Mouse (Mus musculus) spleen, adult 2 months (tissue): ENCODE measurements around the gene Cdh5. TPM values are rescaled to one million over a fixed set of nuclear protein-coding genes. Genes with fewer than 3 reads are reported as not detected.
"Not testable (repeated sequence)": the region's sequence is repeated elsewhere in the genome, so short reads cannot be mapped to it uniquely, and the experiment has no call there.

Source experiments
- DNase-seq, 2 experiments: peaks; one replicate each; pipeline versions ENCODE4 v3.0.0 to v3.0.0-alpha.2; 2012 to 2021; ENCODE audit warnings: low spot score in 2 of 2, low read depth in 1 of 2
- H3K27ac ChIP-seq: fragments of 200-500 bp; 2 replicates; pipeline ENCODE4 v1.5.1; 2012; ENCODE audit warnings: low read length, inconsistent platforms; ENCODE audit not compliant: insufficient read depth
- H3K27me3 ChIP-seq: fragments of 200-500 bp; 2 replicates; pipeline ENCODE4 v1.6.1; 2012; ENCODE audit warnings: mild to moderate bottlenecking, moderate library complexity, low read length, inconsistent platforms; ENCODE audit not compliant: control insufficient read depth, insufficient read depth
- H3K36me3 ChIP-seq: fragments of 200-500 bp; 2 replicates; pipeline ENCODE4 v1.6.1; 2012; ENCODE audit warnings: mild to moderate bottlenecking, low read length, inconsistent platforms; ENCODE audit not compliant: control insufficient read depth, insufficient read depth
- H3K4me1 ChIP-seq: fragments of 200-500 bp; 2 replicates; pipeline ENCODE4 v1.6.1; 2011; ENCODE audit warnings: inconsistent platforms; ENCODE audit not compliant: control insufficient read depth, insufficient read depth, insufficient read length
- H3K4me3 ChIP-seq: fragments of 200-500 bp; 2 replicates; pipeline ENCODE4 v1.5.1; 2011; ENCODE audit warnings: mild to moderate bottlenecking, inconsistent platforms; ENCODE audit not compliant: insufficient read depth, insufficient read length; ENCODE audit errors: extremely low read depth
- CTCF ChIP-seq: fragments of 200-500 bp; IDR thresholded peaks from 2 replicates; pipeline ENCODE4 v1.5.1; 2011; ENCODE audit warnings: mild to moderate bottlenecking, inconsistent platforms; ENCODE audit not compliant: insufficient read depth, insufficient read length, insufficient replicate concordance; ENCODE audit errors: extremely low read depth
- POLR2A ChIP-seq: fragments of 200-500 bp; IDR thresholded peaks from 2 replicates; pipeline ENCODE4 v1.6.1; 2011; ENCODE audit warnings: low read depth, low read length, inconsistent platforms
- WGBS: fragments of 180-500 bp; shearing (Covaris S2); methylation state at CpG from one replicate; pipeline ENCODE4 v1.1.7; 2018; 5-methylcytosine and 5-hydroxymethylcytosine counted together
- polyA plus RNA-seq: library from polyadenylated mRNA; depleted of rRNA; stranded (reverse); fragments of >200 nt; gene quantifications from 2 replicates; pipeline ENCODE4 v1.2.3, GENCODE M21; 2012

Cdh5 gene
- polyA plus RNA-seq, 1 experiment, result 23.3 TPM

GRCm38 (mm10) chr8:104093336-104093735, 8.1 kb upstream of the Cdh5 start:
- H3K36me3 ChIP-seq, result no peaks in the 10 kb centered on the region
- DNase-seq, result no peak
- no peak overlapping the region for H3K4me3 ChIP-seq
- 84% methylated on average over 7 of the region's 7 CpGs for WGBS
- TF ChIP-seq CTCF (no peak), POLR2A (no peak)
- no peak overlapping the region for H3K27ac ChIP-seq
- no peaks in the 10 kb centered on the region for H3K4me1 ChIP-seq
- no peaks in the 10 kb centered on the region for H3K27me3 ChIP-seq

DNA sequence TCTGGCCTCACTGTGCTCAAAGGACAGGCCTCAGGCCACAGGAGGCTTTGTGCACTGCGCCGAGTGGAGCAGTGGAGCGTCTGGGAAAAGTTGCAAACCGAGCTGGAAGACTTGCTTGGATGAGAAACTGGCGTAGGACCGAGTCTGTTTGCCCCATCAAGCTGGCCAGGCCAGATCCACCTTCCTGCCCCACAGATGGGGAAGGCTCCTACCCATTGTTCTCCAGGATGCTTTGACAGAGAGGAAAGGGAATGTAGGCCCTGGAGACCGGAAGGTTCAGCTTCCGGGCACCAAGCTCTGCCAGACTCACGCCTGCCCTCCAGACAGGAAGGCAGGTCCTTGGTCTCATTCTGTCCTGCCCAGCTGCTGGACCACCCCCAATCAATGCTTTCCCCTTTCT, 5.8 kb upstream of the Cdh5 start:
- H3K27ac ChIP-seq, result no peak overlapping the region
- WGBS, result 89% methylated on average over 9 of the region's 9 CpGs
- DNase-seq, result no peak
- TF ChIP-seq CTCF (no peak), POLR2A (no peak)
- no peaks in the 10 kb centered on the region for H3K4me1 ChIP-seq
- H3K4me3 ChIP-seq, result no peak overlapping the region
- H3K36me3 ChIP-seq, result no peaks in the 10 kb centered on the region
- H3K27me3 ChIP-seq, result no peaks in the 10 kb centered on the region

GRCm38 (mm10) chr8:104096644-104097043, 4.8 kb upstream of the Cdh5 start:
- Histone ChIP-seq H3K36me3 (no peaks in the 10 kb centered on the region), H3K4me1 (no peaks in the 10 kb centered on the region), H3K4me3 (no peak overlapping the region), H3K27ac (no peak overlapping the region), H3K27me3 (no peaks in the 10 kb centered on the region)
- no peak for TF ChIP-seq POLR2A
- no peak for TF ChIP-seq CTCF
- DNase-seq, result no peak
- 84% methylated on average over 10 of the region's 10 CpGs for WGBS

- H3K27ac ChIP-seq, result no peak overlapping the region
- DNase-seq, result peak; percentile 45 to 78
- no peaks in the 10 kb centered on the region for H3K27me3 ChIP-seq
- 40% methylated on average over 6 of the region's 6 CpGs for WGBS
- H3K4me1 ChIP-seq, result no peaks in the 10 kb centered on the region
- no peaks in the 10 kb centered on the region for H3K36me3 ChIP-seq
- TF ChIP-seq CTCF, result peak; percentile 60; the same call in 1 of the 2 replicates
- no peak for TF ChIP-seq POLR2A
- H3K4me3 ChIP-seq, result no peak overlapping the region; the same call in 1 of the 2 replicates
Observed at GRCm38 (mm10) chr8:104098671-104099346, 2.6 kb upstream of the Cdh5 start.

- 28% methylated on average over 20 of the region's 20 CpGs for WGBS
- DNase-seq, result peak; percentile 5 to 71
- Histone ChIP-seq H3K4me1 (no peaks in the 10 kb centered on the region), H3K36me3 (no peaks in the 10 kb centered on the region), H3K27me3 (no peaks in the 10 kb centered on the region), H3K27ac (no peak overlapping the region), H3K4me3 (no peak overlapping the region; the same call in 1 of the 2 replicates)
- TF ChIP-seq CTCF (no peak), POLR2A (no peak)
Observed at GRCm38 (mm10) chr8:104099347-104100099, 1.9 kb upstream of the Cdh5 start.

- not testable (repeated sequence) for H3K4me3 ChIP-seq, H3K36me3 ChIP-seq, H3K4me1 ChIP-seq, H3K27ac ChIP-seq, DNase-seq, H3K27me3 ChIP-seq
- 91% methylated on average over 6 of the region's 6 CpGs for WGBS
Observed at GRCm38 (mm10) chr8:104100724-104101123, 701 bp upstream of the Cdh5 start.

DNA sequence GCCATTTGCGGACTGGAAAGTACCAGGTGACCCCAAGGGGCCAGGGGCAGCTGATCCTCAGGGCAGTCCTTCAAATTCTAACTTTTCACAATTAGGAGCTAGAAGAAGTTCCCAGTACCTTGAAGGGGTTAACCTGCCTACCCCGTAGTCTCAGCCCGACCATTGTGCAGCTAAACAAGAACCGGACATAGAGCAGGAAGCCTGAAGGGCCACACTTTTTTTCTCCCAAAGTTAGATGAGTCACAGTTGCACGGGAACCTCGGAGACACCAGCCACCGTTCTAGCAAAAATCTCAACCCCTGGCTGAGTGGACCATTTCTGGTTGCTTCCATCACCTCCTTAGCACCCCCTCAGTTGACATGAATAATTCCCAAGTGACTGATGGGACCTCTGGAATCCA, 2.0 kb downstream of the Cdh5 start:
- H3K27me3 ChIP-seq, result no peaks in the 10 kb centered on the region
- H3K27ac ChIP-seq, result no peak overlapping the region
- no peaks in the 10 kb centered on the region for H3K4me1 ChIP-seq
- no peak for DNase-seq
- H3K4me3 ChIP-seq, result no peak overlapping the region
- 20% methylated on average over 7 of the region's 7 CpGs for WGBS
- TF ChIP-seq POLR2A (no peak), CTCF (no peak)
- H3K36me3 ChIP-seq, result no peaks in the 10 kb centered on the region
